Mouse (Mus musculus) cerebellum, adult 8-10 months (tissue): Measurements from ENCODE around the gene Gm21719.
"Not testable (repeated sequence)": the region's sequence is repeated elsewhere in the genome, so short reads cannot be mapped to it uniquely, and the experiment has no call there.

Experiments
- DNase-seq: peaks from one replicate; pipeline ENCODE4 v3.0.0; 2022

The Gm21719 gene

DNA sequence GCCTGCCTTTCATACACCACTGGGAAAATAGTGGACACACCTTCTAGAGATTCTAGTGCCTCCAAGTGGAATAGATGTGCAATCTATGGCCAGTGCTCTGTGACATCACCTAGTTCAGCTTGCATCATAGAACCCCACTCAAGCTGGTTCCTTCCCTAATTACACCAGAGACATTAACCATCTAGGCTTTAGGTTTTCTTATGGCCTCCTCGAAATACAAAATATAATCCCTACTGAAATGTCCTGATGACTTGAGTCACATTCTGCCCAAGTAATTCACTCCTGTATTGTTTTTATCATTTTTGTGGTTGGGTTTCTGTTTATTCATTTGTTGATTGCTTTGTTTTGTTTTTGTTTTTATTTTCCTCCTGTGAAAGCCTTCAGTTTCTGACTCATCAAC, at the start of gene Gm21719:
TSS of gene Gm21719 (minus strand) at position 101 of the 400 bp plus-strand sequence.
- not testable (repeated sequence) for DNase-seq
